27 mouse cellular contexts compared by ENCODE assay signal in genomic region chr6:34528131-34528530, GRCm38 (mm10). TPM values are rescaled to one million over a fixed set of nuclear protein-coding genes. Genes with fewer than 3 reads are reported as not detected.
DNase-seq lines count a peak whose midpoint lies in the region; ATAC-seq and TF ChIP-seq lines count a peak whose summit lies in the region.
"Had no signal": no experiment of that assay in that cellular context is flagged by ENCODE, and none has a peak within 500 bp of the region (broad histone marks: within the 10 kb centered on the region; RNA-seq: fewer than 3 reads in every experiment).

No protein-coding gene starts in this region.

- DNase-seq in heart, adult 11 months: peak; percentile 63
- DNase-seq in heart, embryonic 10.5 days (ENCODE audit: low spot score): no peak
- peak; percentile 38 for DNase-seq in 3T3-L1 (ENCODE audit: low read depth, low spot score)
- no peak for DNase-seq in liver, embryonic 14.5 days (ENCODE audit: low read depth in 3 of 3, low spot score in 3 of 3)
- no peak for DNase-seq in lung, postnatal 10 days
- no peak for DNase-seq in adrenal gland, postnatal 4 days (ENCODE audit: low spot score in 2 of 2)
- DNase-seq: adrenal gland, postnatal 25 days; cerebellum, adult 18-20 months; cerebellum, postnatal 25 days; gastrocnemius, postnatal 36 days; heart, adult 2 months; kidney, adult 9 months; kidney, postnatal 10 days; layer of hippocampus, adult 9-11 months; liver, embryonic 13.5 days; lung, postnatal 4 days; retina, postnatal 1 day; right cerebral cortex, postnatal 14 days; thymus, postnatal 25 days had no signal

- H3K36me3 ChIP-seq in heart, embryonic 10.5 days: no peaks in the 10 kb centered on the region
- no peaks in the 10 kb centered on the region for H3K36me3 ChIP-seq in liver, embryonic 14.5 days (replicated peaks; ENCODE audit: control insufficient read depth, insufficient read depth, low read depth)
- H3K36me3 ChIP-seq: heart, embryonic 15.5 days; hindbrain, embryonic 13.5 days; liver, embryonic 13.5 days; midbrain, embryonic 15.5 days; neural tube, embryonic 15.5 days had no signal

- 0 out of 2 replicates have a peak, but pooled peaks have one; percentile 19 for TF ChIP-seq EP300 in liver, embryonic 14.5 days (IDR thresholded peaks at IDR 0.05; ENCODE audit: low read depth)

- no peak overlapping the region for H3K4me2 ChIP-seq in liver, embryonic 14.5 days (ENCODE audit: low read depth)
- H3K4me2 ChIP-seq: heart, embryonic 15.5 days; hindbrain, embryonic 13.5 days; liver, embryonic 13.5 days; midbrain, embryonic 15.5 days; neural tube, embryonic 15.5 days had no signal

- no peak overlapping the region; the same call in 1 of the 2 replicates for H3K27ac ChIP-seq in heart, embryonic 10.5 days
- H3K27ac ChIP-seq in liver, embryonic 14.5 days: no peak overlapping the region
- H3K27ac ChIP-seq: heart, adult 2 months; heart, embryonic 15.5 days; hindbrain, embryonic 13.5 days; liver, embryonic 13.5 days; midbrain, embryonic 15.5 days; neural tube, embryonic 15.5 days had no signal

- no peaks in the 10 kb centered on the region for H3K27me3 ChIP-seq in heart, embryonic 10.5 days (ENCODE audit: insufficient read depth, poor library complexity, severe bottlenecking)
- no peaks in the 10 kb centered on the region for H3K27me3 ChIP-seq in liver, embryonic 14.5 days (ENCODE audit: control insufficient read depth, insufficient read depth, low read length)
- H3K27me3 ChIP-seq: heart, embryonic 15.5 days; hindbrain, embryonic 13.5 days; midbrain, embryonic 15.5 days; neural tube, embryonic 15.5 days had no signal

- 61% methylated on average over 2 of the region's 2 CpGs for WGBS in heart, embryonic 10.5 days
- 49% methylated on average over 2 of the region's 2 CpGs for WGBS in liver, embryonic 14.5 days (ENCODE audit: insufficient replicate concordance)

- TF ChIP-seq CTCF in liver, embryonic 14.5 days (IDR thresholded peaks at IDR 0.05; ENCODE audit: low read depth): no peak

- ATAC-seq in liver, embryonic 14.5 days (ENCODE audit: insufficient read depth): 0 out of 2 replicates have a peak, but pooled peaks have one; percentile 19
- 0 out of 2 replicates have a peak, but pooled peaks have one; percentile 31 for ATAC-seq in megakaryocyte-erythroid progenitor cell, adult 5-6 weeks (replicated peaks; ENCODE audit: low FRiP score, low TSS enrichment, poor library complexity, severe bottlenecking)
- ATAC-seq: CD4-positive, CD25-positive, alpha-beta regulatory T cell, adult 4 months; forebrain, embryonic 14.5 days; intestine, postnatal 0 days; midbrain, embryonic 15.5 days had no signal

- no peak overlapping the region for H3K9ac ChIP-seq in liver, embryonic 14.5 days (replicated peaks)
- H3K9ac ChIP-seq: heart, embryonic 15.5 days; hindbrain, embryonic 13.5 days; liver, embryonic 13.5 days; midbrain, embryonic 15.5 days; neural tube, embryonic 15.5 days had no signal

- peaks cover 16% of the 10 kb centered on the region for H3K4me1 ChIP-seq in heart, embryonic 10.5 days
- peaks cover 26 to 42% of the 10 kb centered on the region in 2 experiments for H3K4me1 ChIP-seq in liver, embryonic 14.5 days (replicated peaks; ENCODE audit: control insufficient read depth in 2 of 2, insufficient read depth in 2 of 2, low read length in 1 of 2)
- H3K4me1 ChIP-seq: hindbrain, embryonic 13.5 days; midbrain, embryonic 15.5 days; neural tube, embryonic 15.5 days had no signal

- no peak overlapping the region for H3K4me3 ChIP-seq in heart, embryonic 10.5 days
- H3K4me3 ChIP-seq in liver, embryonic 14.5 days (ENCODE audit: insufficient read depth in 1 of 2, low read depth in 2 of 2, low read length in 2 of 2): no peak overlapping the region
- H3K4me3 ChIP-seq: heart, adult 2 months; heart, embryonic 15.5 days; hindbrain, embryonic 13.5 days; liver, embryonic 13.5 days; midbrain, embryonic 15.5 days; neural tube, embryonic 15.5 days had no signal

- H3K9me3 ChIP-seq in heart, embryonic 10.5 days: no peaks in the 10 kb centered on the region
- no peaks in the 10 kb centered on the region for H3K9me3 ChIP-seq in liver, embryonic 14.5 days (ENCODE audit: control insufficient read depth, low read length)
- H3K9me3 ChIP-seq: heart, embryonic 15.5 days; hindbrain, embryonic 13.5 days; liver, embryonic 13.5 days; midbrain, embryonic 15.5 days; neural tube, embryonic 15.5 days had no signal

RNA-seq across cellular contexts. Expression of gene Bpgm, which starts 52.1 kb away (rescaled TPM):
- polyA plus RNA-seq in heart, embryonic 10.5 days (2016; fragmentation: Nextera tagmentation; extraction: Ambion mirVana): 54.3 and 59.3 TPM in 2 replicates
- polyA plus RNA-seq in liver, embryonic 14.5 days (2012; rRNA removed): 84.9 and 140 TPM in 2 replicates
- polyA plus RNA-seq in liver, embryonic 14.5 days (2014; fragmentation: Nextera tagmentation; extraction: Ambion mirVana): 136 and 143 TPM in 2 replicates
- 9.2 and 21.2 TPM in 2 replicates for total RNA-seq in megakaryocyte-erythroid progenitor cell, adult 5-6 weeks (2014; fragmentation: Nextera tagmentation)
- 17.1 and 26.4 TPM in 2 replicates for total RNA-seq in megakaryocyte-erythroid progenitor cell, adult 5-6 weeks (2017)
- total RNA-seq in adrenal gland, postnatal 4 days (2021): 10 to 100 TPM; 43.2 to 49.5 TPM

Comparison
In these comparisons a context has a peak if more than half of its experiments do, and no peak if none do; other contexts are left out.
1. DNase-seq: peak in heart, adult 11 months (single experiment) and 3T3-L1 (single experiment); none in heart, embryonic 10.5 days (single experiment), liver, embryonic 14.5 days (0 of 3), lung, postnatal 10 days (single experiment) and adrenal gland, postnatal 4 days (0 of 2).